Mouse (Mus musculus) ES-Bruce4 (cell line): ENCODE measurements around the gene Acbd6. TPM values are rescaled to one million over a fixed set of nuclear protein-coding genes. Genes with fewer than 3 reads are reported as not detected.
A peak's percentile ranks its signal among the peaks of the same experiment; 100 is the strongest.

Source experiments
- H3K27ac ChIP-seq: 2 replicates; pipeline ENCODE4 v1.5.1; 2012; ENCODE audit warnings: low read length, inconsistent platforms; ENCODE audit not compliant: insufficient read depth
- H3K27me3 ChIP-seq: 2 replicates; pipeline ENCODE4 v1.6.1; 2012; ENCODE audit warnings: mild to moderate bottlenecking, low read length, inconsistent platforms; ENCODE audit not compliant: control insufficient read depth, poor library complexity, insufficient read depth, severe bottlenecking
- H3K36me3 ChIP-seq: 2 replicates; pipeline ENCODE4 v1.6.1; 2012; ENCODE audit warnings: inconsistent platforms, mild to moderate bottlenecking, low read length, moderate library complexity; ENCODE audit not compliant: control insufficient read depth, poor library complexity, insufficient read depth, severe bottlenecking
- H3K4me1 ChIP-seq: one replicate; pipeline ENCODE4 v1.8.1; 2011; ENCODE audit warnings: low read length; ENCODE audit not compliant: control insufficient read depth, insufficient read depth
- H3K4me3 ChIP-seq: 2 replicates; pipeline ENCODE4 v1.5.1; 2011; ENCODE audit warnings: low read depth, mild to moderate bottlenecking, low read length
- H3K9ac ChIP-seq: 2 replicates; pipeline ENCODE4 v1.6.1; 2012; ENCODE audit warnings: low read depth, mild to moderate bottlenecking, inconsistent platforms; ENCODE audit not compliant: poor library complexity, severe bottlenecking
- H3K9me3 ChIP-seq: replicated peaks from 2 replicates; pipeline ENCODE4 v1.6.1; 2012; ENCODE audit warnings: mild to moderate bottlenecking, low read length, inconsistent platforms; ENCODE audit not compliant: control insufficient read depth, poor library complexity, insufficient read depth, severe bottlenecking
- CTCF ChIP-seq: IDR thresholded peaks from one replicate; pipeline ENCODE4 v1.8.1; 2011; ENCODE audit warnings: low read depth, low read length
- EP300 ChIP-seq: IDR thresholded peaks from 2 replicates; pipeline ENCODE4 v1.6.1; 2011; ENCODE audit warnings: low read depth, low read length; ENCODE audit not compliant: insufficient read depth
- POLR2A ChIP-seq: IDR thresholded peaks from one replicate; pipeline ENCODE4 v1.8.1; 2011; ENCODE audit warnings: low read length; ENCODE audit not compliant: insufficient read depth
- polyA plus RNA-seq: library from polyadenylated mRNA; stranded (reverse); fragments of >200 nt; gene quantifications from 2 replicates; pipeline ENCODE4 v1.2.4, GENCODE M21; 2011; ENCODE audit warnings: low read depth; ENCODE audit not compliant: missing spikeins, insufficient read depth, insufficient read length

Gene Acbd6
- polyA plus RNA-seq, 1 experiment, result 62.2 TPM

DNA sequence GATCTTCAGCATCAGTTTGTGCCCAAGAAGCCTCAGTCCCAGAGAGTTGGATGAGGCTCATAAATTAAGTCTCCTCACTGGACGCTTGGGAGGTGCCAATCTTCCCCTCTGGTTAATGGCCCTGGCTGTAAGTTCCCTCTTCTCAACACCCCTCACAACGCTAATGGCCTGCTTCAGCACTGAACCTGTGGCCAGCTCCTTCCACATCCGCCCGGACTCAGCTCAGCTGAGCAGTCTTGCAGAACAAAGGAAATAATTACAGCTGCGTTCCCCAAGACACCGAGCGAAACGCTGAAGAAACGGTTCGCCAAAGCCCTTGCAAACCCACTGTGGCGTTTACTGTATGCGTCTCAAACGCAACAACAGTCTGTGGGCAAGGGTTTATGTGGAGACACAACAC is 164.3 kb downstream of the Acbd6 start:
- no peaks in the 10 kb centered on the region for H3K36me3 ChIP-seq
- TF ChIP-seq EP300, result 0 out of 2 replicates have a peak, but pooled peaks have one; percentile 39
- TF ChIP-seq POLR2A, result no peak
- no peak for TF ChIP-seq CTCF
- no peaks in the 10 kb centered on the region for H3K4me1 ChIP-seq
- no peak overlapping the region for H3K9ac ChIP-seq
- H3K27me3 ChIP-seq, result no peaks in the 10 kb centered on the region
- peak overlapping the region; percentile 40; the same call in 1 of the 2 replicates for H3K4me3 ChIP-seq
- H3K27ac ChIP-seq, result no peak overlapping the region
- no peaks in the 10 kb centered on the region; the same call in 1 of the 2 replicates for H3K9me3 ChIP-seq

- Histone ChIP-seq H3K4me3 (no peak overlapping the region), H3K36me3 (no peaks in the 10 kb centered on the region), H3K9me3 (no peaks in the 10 kb centered on the region; the same call in 1 of the 2 replicates), H3K4me1 (no peaks in the 10 kb centered on the region), H3K9ac (no peak overlapping the region), H3K27me3 (no peaks in the 10 kb centered on the region), H3K27ac (no peak overlapping the region)
- TF ChIP-seq POLR2A, result no peak
- TF ChIP-seq CTCF, result no peak
- TF ChIP-seq EP300, result no peak
Measured at GRCm38 (mm10) chr1:155724301-155724700, 166.4 kb downstream of the Acbd6 start.

DNA sequence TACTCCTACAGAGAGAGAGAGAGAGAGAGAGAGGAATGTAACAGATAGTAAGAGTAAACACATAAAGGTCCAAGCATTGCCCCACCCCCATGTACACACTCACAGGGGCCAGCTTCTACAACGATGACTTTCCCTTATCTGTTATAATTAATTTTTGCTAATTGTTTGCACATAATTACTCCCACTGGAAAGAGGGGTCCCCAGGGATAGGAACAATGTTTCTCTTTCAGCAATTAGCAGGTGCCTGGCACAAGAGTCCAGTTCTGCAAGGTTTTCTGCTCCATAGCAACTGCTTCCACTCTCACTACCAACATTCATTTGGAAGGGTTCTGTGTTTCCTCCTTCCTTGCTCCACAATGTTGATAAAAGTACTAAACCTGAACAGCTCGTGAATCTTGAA is 168.0 kb downstream of the Acbd6 start:
- Histone ChIP-seq H3K4me1 (no peaks in the 10 kb centered on the region), H3K36me3 (no peaks in the 10 kb centered on the region), H3K9ac (no peak overlapping the region), H3K27ac (no peak overlapping the region), H3K9me3 (no peaks in the 10 kb centered on the region; the same call in 1 of the 2 replicates), H3K4me3 (no peak overlapping the region), H3K27me3 (no peaks in the 10 kb centered on the region)
- no peak for TF ChIP-seq EP300
- TF ChIP-seq POLR2A, result no peak
- no peak for TF ChIP-seq CTCF

GRCm38 (mm10) chr1:155727830-155728229 is 169.9 kb downstream of the Acbd6 start:
- no peak for TF ChIP-seq POLR2A
- TF ChIP-seq CTCF, result no peak
- TF ChIP-seq EP300, result no peak
- no peaks in the 10 kb centered on the region; the same call in 1 of the 2 replicates for H3K9me3 ChIP-seq
- no peak overlapping the region for H3K9ac ChIP-seq

DNA sequence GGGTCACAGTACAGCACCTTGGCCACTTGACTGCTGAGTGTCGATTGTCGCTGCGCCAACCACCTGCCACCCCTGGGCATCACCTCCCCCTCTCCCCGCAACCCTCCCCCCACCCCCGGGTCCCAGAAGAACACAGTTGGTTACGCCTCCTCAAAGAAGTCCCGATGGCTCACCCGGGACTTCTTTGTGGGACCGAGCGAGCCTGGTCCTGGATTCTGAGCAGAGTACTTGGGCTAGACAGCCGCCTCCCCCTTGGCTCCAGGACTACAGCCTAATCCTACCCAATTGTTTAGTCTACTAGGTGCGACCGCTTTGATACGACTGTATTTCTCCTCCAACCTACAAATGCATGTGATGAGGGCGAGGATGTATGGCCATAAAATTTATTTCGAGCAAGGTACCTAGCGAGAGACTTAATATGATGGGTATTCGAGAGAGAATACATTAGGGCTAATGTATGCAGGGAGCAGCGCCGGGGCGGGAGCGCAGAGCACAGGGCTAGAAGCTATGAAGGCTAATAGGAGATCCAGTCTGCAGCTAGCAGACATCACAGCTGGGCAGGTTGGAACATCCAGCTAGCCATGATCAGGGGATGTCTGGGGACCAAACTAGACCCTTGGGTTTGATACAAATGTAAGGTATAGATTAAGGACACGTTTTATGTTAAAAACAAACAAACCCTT is 171.3 kb downstream of the Acbd6 start:
- H3K9me3 ChIP-seq, result no peaks in the 10 kb centered on the region; the same call in 1 of the 2 replicates
- H3K9ac ChIP-seq, result no peak overlapping the region
- no peaks in the 10 kb centered on the region for H3K36me3 ChIP-seq
- H3K4me3 ChIP-seq, result no peak overlapping the region
- TF ChIP-seq CTCF (no peak), EP300 (no peak), POLR2A (no peak)
- H3K27ac ChIP-seq, result no peak overlapping the region
- peaks cover 5% of the 10 kb centered on the region for H3K27me3 ChIP-seq
- no peaks in the 10 kb centered on the region for H3K4me1 ChIP-seq

More at GRCm38 (mm10) chr1:155727830-155728229, 169.9 kb downstream of the Acbd6 start:
- H3K4me3 ChIP-seq, result no peak overlapping the region
- H3K27me3 ChIP-seq, result peaks cover under 1% of the 10 kb centered on the region; the same call in 1 of the 2 replicates
- H3K27ac ChIP-seq, result no peak overlapping the region
- H3K36me3 ChIP-seq, result no peaks in the 10 kb centered on the region
- no peaks in the 10 kb centered on the region for H3K4me1 ChIP-seq

DNA sequence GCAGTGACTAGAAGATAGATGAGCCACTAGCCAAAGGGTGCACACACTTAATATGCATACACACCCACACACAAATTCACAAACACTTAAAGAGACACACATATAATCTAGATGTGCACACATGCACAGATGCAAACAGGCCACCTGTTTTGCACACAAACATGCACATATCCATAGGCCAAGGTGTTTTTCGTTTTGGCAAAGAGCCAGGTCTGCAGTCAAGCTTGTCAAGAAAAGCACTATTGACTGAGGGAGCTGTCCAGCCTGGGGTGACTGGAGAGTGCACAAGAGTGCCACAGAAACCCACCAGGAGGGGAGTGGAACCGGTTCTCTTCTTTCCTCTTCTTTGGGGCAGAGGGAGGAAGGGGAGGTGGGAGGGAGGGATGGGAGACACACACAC is 173.2 kb downstream of the Acbd6 start:
- no peaks in the 10 kb centered on the region; the same call in 1 of the 2 replicates for H3K9me3 ChIP-seq
- H3K4me3 ChIP-seq, result no peak overlapping the region
- no peak overlapping the region for H3K9ac ChIP-seq
- H3K27ac ChIP-seq, result no peak overlapping the region
- H3K27me3 ChIP-seq, result peaks cover 18% of the 10 kb centered on the region
- H3K4me1 ChIP-seq, result no peaks in the 10 kb centered on the region
- TF ChIP-seq POLR2A (no peak), CTCF (no peak), EP300 (no peak)
- H3K36me3 ChIP-seq, result no peaks in the 10 kb centered on the region
